In the genomic region with DNA sequence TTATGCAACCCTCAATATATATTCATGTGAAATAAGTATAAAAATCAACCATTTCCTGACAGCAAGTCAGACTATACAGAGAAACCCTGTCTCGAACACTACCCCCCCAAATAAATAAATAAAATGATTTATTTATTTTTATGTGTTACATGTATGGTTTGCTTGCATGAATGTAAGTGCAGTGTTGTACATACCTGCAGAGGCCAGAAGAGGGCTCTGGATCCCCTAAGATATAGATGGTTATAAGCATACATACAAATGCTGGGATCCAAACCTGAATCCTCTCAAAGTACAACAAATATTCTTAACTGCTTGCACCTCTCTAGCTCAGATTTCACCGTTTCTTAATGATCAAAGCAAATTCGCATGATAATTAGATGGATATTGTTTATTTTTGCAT, we compare ENCODE assay signal across 9 mouse cellular contexts. TPM values are rescaled to one million over a fixed set of nuclear protein-coding genes. Genes with fewer than 3 reads are reported as not detected.
DNase-seq lines count a peak whose midpoint lies in the region; ATAC-seq and TF ChIP-seq lines count a peak whose summit lies in the region.
"Had no signal": no experiment of that assay in that cellular context is flagged by ENCODE, and none has a peak within 500 bp of the region (broad histone marks: within the 10 kb centered on the region; RNA-seq: fewer than 3 reads in every experiment).

No protein-coding gene starts in this region.

- H3K4me3 ChIP-seq in kidney, adult 2 months (ENCODE audit: insufficient read depth, low read depth, low read length), result no peak overlapping the region
- H3K4me3 ChIP-seq in kidney, embryonic 14.5 days (ENCODE audit: low read length), result no peak overlapping the region
- no peak overlapping the region for H3K4me3 ChIP-seq in CH12.LX (replicated peaks in 1 of 3; ENCODE audit: low read depth in 2 of 3, low read length in 2 of 3, poor library complexity in 1 of 3)
- H3K4me3 ChIP-seq in forebrain, embryonic 13.5 days, result no peak overlapping the region
- H3K4me3 ChIP-seq: limb, embryonic 12.5 days had no signal

- H3K36me3 ChIP-seq in kidney, adult 2 months (ENCODE audit: control insufficient read depth, insufficient read depth, low read length), result peaks cover under 1% of the 10 kb centered on the region
- H3K36me3 ChIP-seq in kidney, embryonic 14.5 days (ENCODE audit: control insufficient read depth, insufficient read depth, low read length), result peaks cover 18% of the 10 kb centered on the region
- peaks cover 32 to 76% of the 10 kb centered on the region in 2 experiments for H3K36me3 ChIP-seq in CH12.LX (replicated peaks in 1 of 2; ENCODE audit: control insufficient read depth in 1 of 2, insufficient read depth in 1 of 2, low read length in 1 of 2)
- peaks cover 12% of the 10 kb centered on the region for H3K36me3 ChIP-seq in forebrain, embryonic 13.5 days (ENCODE audit: poor library complexity, severe bottlenecking)

- H3K9me3 ChIP-seq in kidney, embryonic 14.5 days (ENCODE audit: control insufficient read depth, low read length), result no peaks in the 10 kb centered on the region
- H3K9me3 ChIP-seq in CH12.LX (replicated peaks; ENCODE audit: low read length), result no peaks in the 10 kb centered on the region
- H3K9me3 ChIP-seq in forebrain, embryonic 13.5 days (replicated peaks), result no peaks in the 10 kb centered on the region
- H3K9me3 ChIP-seq: limb, embryonic 12.5 days had no signal

- H3K79me2 ChIP-seq in CH12.LX (replicated peaks; ENCODE audit: control insufficient read depth, extremely low read depth, insufficient read depth, poor library complexity, severe bottlenecking), result no peaks in the 10 kb centered on the region

- no peak overlapping the region for H3K27ac ChIP-seq in kidney, adult 2 months (ENCODE audit: insufficient read depth, low read depth, low read length)
- no peak overlapping the region for H3K27ac ChIP-seq in kidney, embryonic 14.5 days (ENCODE audit: low read depth, low read length)
- H3K27ac ChIP-seq in CH12.LX (ENCODE audit: insufficient read depth, low read depth), result no peak overlapping the region
- H3K27ac ChIP-seq in forebrain, embryonic 13.5 days, result no peak overlapping the region
- H3K27ac ChIP-seq: limb, embryonic 12.5 days had no signal

- H3K9ac ChIP-seq in kidney, embryonic 14.5 days (ENCODE audit: low read depth, low read length), result no peak overlapping the region
- no peak overlapping the region for H3K9ac ChIP-seq in CH12.LX (ENCODE audit: insufficient read depth, low read depth)
- H3K9ac ChIP-seq in forebrain, embryonic 13.5 days, result no peak overlapping the region
- H3K9ac ChIP-seq: limb, embryonic 12.5 days had no signal

- TF ChIP-seq POLR2A in kidney, adult 2 months (IDR thresholded peaks at IDR 0.05; ENCODE audit: low read depth, low read length), result no peak
- TF ChIP-seq POLR2A in CH12.LX (IDR thresholded peaks at IDR 0.05; ENCODE audit: low read depth, low read length), result no peak

- dilution Hi-C loops in CH12.LX (cut with MboI; ENCODE audit: extremely low pct_ligation_motif_present, extremely low pct_unique_long_range_greater_than_20kb, low sequenced_read_pairs), result no loop called here

- H3K4me2 ChIP-seq in kidney, embryonic 14.5 days (replicated peaks; ENCODE audit: low read depth, low read length), result no peak overlapping the region
- H3K4me2 ChIP-seq in CH12.LX (ENCODE audit: insufficient read depth, low read depth, poor library complexity, severe bottlenecking), result no peak overlapping the region
- H3K4me2 ChIP-seq in forebrain, embryonic 13.5 days, result no peak overlapping the region
- H3K4me2 ChIP-seq: limb, embryonic 12.5 days had no signal

- CTCF ChIA-PET in Patski (lab: Charles Lee), result interaction anchor here (1.3 to 2.4 kb wide), 3 partner anchors 11 to 70 kb away, joined by 3 to 9 read pairs (median 9); no protein-coding TSS in a partner anchor

- ATAC-seq in kidney, embryonic 14.5 days (ENCODE audit: low FRiP score, low TSS enrichment), result no peak
- no peak for ATAC-seq in Patski
- no peak for ATAC-seq in forebrain, embryonic 13.5 days

- in situ Hi-C loops in CH12.LX (cut with MboI; ENCODE audit: low pct_ligation_motif_present, low pct_unique_long_range_greater_than_20kb, low sequenced_read_pairs) (no loop called here), Patski (cut with MboI; ENCODE audit: low pct_unique_long_range_greater_than_20kb) (loop anchor here (10.0 kb wide), 1 partner anchor 67 kb away; the partner anchor contains the start of gene Gas2l2)

- POLR2A ChIA-PET in Patski (lab: Charles Lee), result no interaction called here

- TF ChIP-seq RAD21 in CH12.LX (IDR thresholded peaks at IDR 0.05; ENCODE audit: low read depth, low read length), result peak; percentile 78

- no peaks in the 10 kb centered on the region for H3K27me3 ChIP-seq in kidney, adult 2 months (replicated peaks; ENCODE audit: control insufficient read depth, insufficient read depth, low read length)
- H3K27me3 ChIP-seq in kidney, embryonic 14.5 days (ENCODE audit: control insufficient read depth, insufficient read depth, low read length), result no peaks in the 10 kb centered on the region
- H3K27me3 ChIP-seq in CH12.LX (replicated peaks) (no peaks in the 10 kb centered on the region), Patski (no peaks in the 10 kb centered on the region)
- H3K27me3 ChIP-seq in forebrain, embryonic 13.5 days, result no peaks in the 10 kb centered on the region
- H3K27me3 ChIP-seq: limb, embryonic 12.5 days had no signal

- no peak for TF ChIP-seq EP300 in CH12.LX (IDR thresholded peaks at IDR 0.05; ENCODE audit: low read length)

- TF ChIP-seq CTCF in kidney, adult 2 months (conservative IDR thresholded peaks at IDR 0.05; ENCODE audit: insufficient read depth, insufficient read length, low read depth, low read length), result no peak
- TF ChIP-seq CTCF in CH12.LX (conservative IDR thresholded peaks at IDR 0.05 in 1 of 2, IDR thresholded peaks at IDR 0.05 in 1 of 2; ENCODE audit: low read depth in 2 of 2, low read length in 2 of 2) (peak in 1 of 2 experiments; percentile 88; a peak in 3 of 4 replicates), Patski (IDR thresholded peaks at IDR 0.05) (peak; percentile 43)

- 82% methylated on average over 3 of the region's 3 CpGs for WGBS in kidney, adult 2 months
- 72% methylated on average over 3 of the region's 3 CpGs for WGBS in kidney, embryonic 14.5 days
- 69% methylated on average over 3 of the region's 3 CpGs for WGBS in forebrain, embryonic 13.5 days

- no peaks in the 10 kb centered on the region for H3K4me1 ChIP-seq in kidney, adult 2 months (ENCODE audit: control insufficient read depth, insufficient read depth, low read length)
- H3K4me1 ChIP-seq in kidney, embryonic 14.5 days (ENCODE audit: control insufficient read depth, insufficient read depth, low read length), result no peaks in the 10 kb centered on the region
- peaks cover 0 to 7% of the 10 kb centered on the region in 2 experiments; a peak in 1 of 4 replicates for H3K4me1 ChIP-seq in CH12.LX (ENCODE audit: control insufficient read depth in 1 of 2, insufficient read depth in 2 of 2)
- peaks cover 8% of the 10 kb centered on the region; the same call in 1 of the 2 replicates for H3K4me1 ChIP-seq in forebrain, embryonic 13.5 days
- H3K4me1 ChIP-seq: limb, embryonic 12.5 days had no signal

- DNase-seq in kidney, adult 2 months, result peak; percentile 21
- DNase-seq in CH12.LX (ENCODE audit: extremely low read depth) (peak; percentile 60), Patski (ENCODE audit: low read depth, low spot score) (no peak)
- DNase-seq in embryo, embryonic 11.5 days (ENCODE audit: low read depth, low spot score), result peak; percentile 22
- DNase-seq in lung, postnatal 36 days, result peak; percentile 57
- DNase-seq in urinary bladder, adult 2 months (ENCODE audit: low spot score), result no peak

TF ChIP-seq in CH12.LX, 34 proteins besides CTCF, POLR2A, EP300 and RAD21:
- no peak for TF ChIP-seq MXI1 (IDR thresholded peaks at IDR 0.05; ENCODE audit: low read depth, low read length)
- peak; percentile 92 for TF ChIP-seq SMC3 (IDR thresholded peaks at IDR 0.05; ENCODE audit: low read depth, low read length)
- TF ChIP-seq ZC3H11A (IDR thresholded peaks at IDR 0.05; ENCODE audit: low read depth, low read length), result peak; percentile 15; the same call in 1 of the 2 replicates
TF ChIP-seq in CH12.LX: peak in this region for 2.

RNA-seq across cellular contexts. Expression of gene Rasl10b, which starts 51.5 kb away (rescaled TPM):
- polyA plus RNA-seq in kidney, adult 2 months (2012; rRNA removed), result 1.4 and 1.8 TPM in 2 replicates
- polyA plus RNA-seq in kidney, embryonic 14.5 days (2014; fragmentation: Nextera tagmentation; extraction: Ambion mirVana), result 0.61 and 0.70 TPM in 2 replicates
- 0.21 and 0.42 TPM in 2 replicates for total RNA-seq in CH12.LX (2012; rRNA removed)
- not detected in 2 replicates for total RNA-seq in CH12.LX (2014; rRNA removed)
- 0.08 TPM in 1 of 2 replicates, not detected in the other for polyA plus RNA-seq in CH12.LX (2012; ENCODE audit: insufficient read length, low read depth)
- 27.5 TPM for polyA plus RNA-seq in Patski (2021)
- polyA plus RNA-seq in urinary bladder, adult 2 months (2012; rRNA removed), result 0.25 and 0.59 TPM in 2 replicates
- polyA plus RNA-seq in forebrain, embryonic 13.5 days (2015; fragmentation: Nextera tagmentation; extraction: Ambion mirVana), result 6.5 and 9.9 TPM in 2 replicates

RNA-seq across cellular contexts. Expression of gene Pex12, which starts 55.0 kb away (rescaled TPM):
- 11.4 and 11.8 TPM in 2 replicates for polyA plus RNA-seq in kidney, adult 2 months (2012; rRNA removed)
- polyA plus RNA-seq in kidney, embryonic 14.5 days (2014; fragmentation: Nextera tagmentation; extraction: Ambion mirVana), result 10.7 and 13.7 TPM in 2 replicates
- total RNA-seq in CH12.LX (2012; rRNA removed) (9.5 and 11.4 TPM in 2 replicates), CH12.LX (2014; rRNA removed) (6.3 and 8.2 TPM in 2 replicates)
- polyA plus RNA-seq in CH12.LX (2012; ENCODE audit: insufficient read length, low read depth) (30.6 and 30.7 TPM in 2 replicates), Patski (2021) (12.7 TPM)
- 10.6 and 11.0 TPM in 2 replicates for polyA plus RNA-seq in urinary bladder, adult 2 months (2012; rRNA removed)
- polyA plus RNA-seq in forebrain, embryonic 13.5 days (2015; fragmentation: Nextera tagmentation; extraction: Ambion mirVana), result 17.7 and 18.2 TPM in 2 replicates

RNA-seq across cellular contexts. Expression of gene Ap2b1, which starts 58.6 kb away (rescaled TPM):
- polyA plus RNA-seq in kidney, adult 2 months (2012; rRNA removed), result 34.9 and 37.4 TPM in 2 replicates
- polyA plus RNA-seq in kidney, embryonic 14.5 days (2014; fragmentation: Nextera tagmentation; extraction: Ambion mirVana), result 35.1 and 83.8 TPM in 2 replicates
- total RNA-seq in CH12.LX (2012; rRNA removed), result 59.1 and 60.1 TPM in 2 replicates
- total RNA-seq in CH12.LX (2014; rRNA removed), result 57.6 and 58.3 TPM in 2 replicates
- 75.7 and 78.8 TPM in 2 replicates for polyA plus RNA-seq in CH12.LX (2012; ENCODE audit: insufficient read length, low read depth)
- 112 TPM for polyA plus RNA-seq in Patski (2021)
- polyA plus RNA-seq in urinary bladder, adult 2 months (2012; rRNA removed), result 37.1 and 46.7 TPM in 2 replicates
- 82.2 and 85.4 TPM in 2 replicates for polyA plus RNA-seq in forebrain, embryonic 13.5 days (2015; fragmentation: Nextera tagmentation; extraction: Ambion mirVana)

Comparison
In these comparisons a context has a peak if more than half of its experiments do, and no peak if none do; other contexts are left out.
1. DNase-seq: peak in kidney, adult 2 months (single experiment), CH12.LX (single experiment), embryo, embryonic 11.5 days (single experiment) and lung, postnatal 36 days (single experiment); none in Patski (single experiment) and urinary bladder, adult 2 months (single experiment).